Mouse (Mus musculus): Measurements from ENCODE around the gene Foxj3.
A peak's percentile ranks its signal among the peaks of the same experiment; 100 is the strongest.
"Not testable (repeated sequence)": the region's sequence is repeated elsewhere in the genome, so short reads cannot be mapped to it uniquely, and the experiment has no call there.

Gene Foxj3

GRCm38 (mm10) chr4:119572682-119573081, 35.9 kb downstream of the Foxj3 start:
- DNase-seq (ENCODE audit: low read depth, low spot score), result no peak

GRCm38 (mm10) chr4:119574504-119574903, 37.7 kb downstream of the Foxj3 start:
- DNase-seq (ENCODE audit: low read depth, low spot score), result no peak

GRCm38 (mm10) chr4:119575459-119575858, 38.7 kb downstream of the Foxj3 start:
- DNase-seq (ENCODE audit: low read depth, low spot score), result no peak

- peak; percentile 8 for DNase-seq (ENCODE audit: low read depth, low spot score)
Measured at GRCm38 (mm10) chr4:119588037-119588436, 51.2 kb downstream of the Foxj3 start.

GRCm38 (mm10) chr4:119589423-119589822, 52.6 kb downstream of the Foxj3 start:
- DNase-seq (ENCODE audit: low read depth, low spot score), result no peak

GRCm38 (mm10) chr4:119590027-119590426, 53.2 kb downstream of the Foxj3 start:
- DNase-seq (ENCODE audit: low read depth, low spot score), result no peak

- DNase-seq (ENCODE audit: low read depth, low spot score), result no peak
Measured at GRCm38 (mm10) chr4:119592479-119592878, 55.7 kb downstream of the Foxj3 start.

GRCm38 (mm10) chr4:119594331-119594730, 57.5 kb downstream of the Foxj3 start:
- DNase-seq (ENCODE audit: low read depth, low spot score), result no peak

- no peak for DNase-seq (ENCODE audit: low read depth, low spot score)
Measured at GRCm38 (mm10) chr4:119599605-119600004, 62.8 kb downstream of the Foxj3 start.

- DNase-seq (ENCODE audit: low read depth, low spot score), result no peak
Measured at GRCm38 (mm10) chr4:119609488-119609887, 72.7 kb downstream of the Foxj3 start.

- no peak for DNase-seq (ENCODE audit: low read depth, low spot score)
Measured at GRCm38 (mm10) chr4:119614078-119614477, 77.3 kb downstream of the Foxj3 start.

GRCm38 (mm10) chr4:119614724-119615123, 77.9 kb downstream of the Foxj3 start:
- DNase-seq (ENCODE audit: low read depth, low spot score), result no peak

- no peak for DNase-seq (ENCODE audit: low read depth, low spot score)
Measured at GRCm38 (mm10) chr4:119626081-119626645, 89.4 kb downstream of the Foxj3 start.

GRCm38 (mm10) chr4:119626876-119627275, 90.1 kb downstream of the Foxj3 start:
- DNase-seq (ENCODE audit: low read depth, low spot score), result no peak

GRCm38 (mm10) chr4:119627317-119627716, 90.5 kb downstream of the Foxj3 start:
- no peak for DNase-seq (ENCODE audit: low read depth, low spot score)

- not testable (repeated sequence) for DNase-seq (ENCODE audit: low read depth, low spot score)
Measured at GRCm38 (mm10) chr4:119628363-119628762, 91.6 kb downstream of the Foxj3 start.

- peak; percentile 33 for DNase-seq (ENCODE audit: low read depth, low spot score)
Measured at GRCm38 (mm10) chr4:119631115-119631919, 94.5 kb downstream of the Foxj3 start.

- DNase-seq (ENCODE audit: low read depth, low spot score), result no peak
Measured at GRCm38 (mm10) chr4:119632721-119633120, 95.9 kb downstream of the Foxj3 start.

GRCm38 (mm10) chr4:119633342-119633741, 96.5 kb downstream of the Foxj3 start:
- DNase-seq (ENCODE audit: low read depth, low spot score), result no peak

- DNase-seq (ENCODE audit: low read depth, low spot score), result no peak
Measured at GRCm38 (mm10) chr4:119633948-119634347, 97.1 kb downstream of the Foxj3 start.

GRCm38 (mm10) chr4:119634908-119635660, 98.3 kb downstream of the Foxj3 start:
- no peak for DNase-seq (ENCODE audit: low read depth, low spot score)

- DNase-seq (ENCODE audit: low read depth, low spot score), result no peak
Measured at GRCm38 (mm10) chr4:119635686-119636085, 98.9 kb downstream of the Foxj3 start.

Measured in CD4-positive, CD25-positive, alpha-beta regulatory T cell, adult 2 months (primary cell).